Mouse (Mus musculus): ENCODE data around the gene Rad21l. TPM values are rescaled to one million over a fixed set of nuclear protein-coding genes. Genes with fewer than 3 reads are reported as not detected.
A peak's percentile ranks its signal among the peaks of the same experiment; 100 is the strongest.

Rad21l gene
- total and polyA plus RNA-seq, 2 experiments from 2014 or later, result 0.25 to 0.58 TPM

DNA sequence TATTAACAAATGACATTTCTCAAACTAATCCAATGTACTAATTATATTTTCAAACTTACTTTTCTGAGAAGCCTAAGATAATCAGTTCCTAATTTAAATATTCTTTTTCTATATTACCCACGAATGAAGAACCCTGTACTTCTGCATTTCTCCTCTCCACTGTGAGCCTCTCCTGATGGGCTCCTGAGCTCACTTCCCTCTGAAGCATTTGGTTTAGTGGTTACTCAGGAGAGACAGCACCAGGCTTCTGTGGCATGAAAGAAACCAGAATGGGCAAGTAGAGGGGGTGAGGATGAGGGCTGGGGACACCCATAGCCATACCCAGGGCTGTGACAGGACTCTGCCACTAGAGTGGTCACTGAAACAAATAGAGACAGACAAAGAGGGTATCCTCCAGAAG, 16.3 kb downstream of the Rad21l start:
- DNase-seq (ENCODE audit: low spot score) (no peak), ATAC-seq (no peak)
- H3K9ac ChIP-seq (replicated peaks; ENCODE audit: low read length), result no peak overlapping the region
- no peak overlapping the region for H3K4me3 ChIP-seq (ENCODE audit: low read length)
- H3K27ac ChIP-seq, result no peak overlapping the region
- H3K4me2 ChIP-seq (ENCODE audit: low read depth, low read length), result no peak overlapping the region
- 67% methylated on average over 1 of the region's 1 CpGs for WGBS
- TF ChIP-seq CTCF (IDR thresholded peaks at IDR 0.05; ENCODE audit: low read depth), result no peak
- H3K27me3 ChIP-seq (ENCODE audit: insufficient read depth, low read length), result no peaks in the 10 kb centered on the region
- H3K36me3 ChIP-seq (ENCODE audit: insufficient read depth, low read length), result no peaks in the 10 kb centered on the region
- H3K9me3 ChIP-seq (ENCODE audit: low read length), result no peaks in the 10 kb centered on the region
- H3K4me1 ChIP-seq (ENCODE audit: insufficient read depth, low read length), result no peaks in the 10 kb centered on the region

DNA sequence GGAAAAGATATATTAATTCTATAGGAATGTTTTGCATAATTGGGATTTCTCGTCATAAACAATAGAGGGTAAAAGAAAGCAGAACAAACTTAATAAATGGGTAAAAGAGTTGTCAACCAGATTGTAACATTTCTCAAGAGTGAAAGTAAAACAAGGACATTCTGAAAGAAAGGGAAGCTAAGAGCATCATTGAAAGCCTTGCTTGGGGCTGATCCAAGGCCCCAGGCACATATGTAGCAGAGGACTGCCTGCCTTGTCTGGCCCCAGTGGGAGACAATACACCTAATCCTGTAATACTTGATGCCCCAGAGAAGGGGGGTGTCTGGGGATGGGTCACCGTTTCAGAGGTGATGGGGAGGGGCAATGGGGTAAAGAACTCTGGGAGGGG, 32.3 kb downstream of the Rad21l start:
- H3K27me3 ChIP-seq (ENCODE audit: insufficient read depth, low read length), result no peaks in the 10 kb centered on the region
- no peak overlapping the region for H3K27ac ChIP-seq
- H3K4me2 ChIP-seq (ENCODE audit: low read depth, low read length), result no peak overlapping the region
- no peak for ATAC-seq
- H3K9me3 ChIP-seq (ENCODE audit: low read length), result no peaks in the 10 kb centered on the region
- H3K4me1 ChIP-seq (ENCODE audit: insufficient read depth, low read length), result peaks cover 4% of the 10 kb centered on the region; the same call in 1 of the 2 replicates
- no peaks in the 10 kb centered on the region for H3K36me3 ChIP-seq (ENCODE audit: insufficient read depth, low read length)
- WGBS, result 56% methylated on average over 2 of the region's 2 CpGs
- DNase-seq (ENCODE audit: low spot score), result no peak
- H3K9ac ChIP-seq (replicated peaks; ENCODE audit: low read length), result no peak overlapping the region
- no peak for TF ChIP-seq CTCF (IDR thresholded peaks at IDR 0.05; ENCODE audit: low read depth)
- no peak overlapping the region for H3K4me3 ChIP-seq (ENCODE audit: low read length)

DNA sequence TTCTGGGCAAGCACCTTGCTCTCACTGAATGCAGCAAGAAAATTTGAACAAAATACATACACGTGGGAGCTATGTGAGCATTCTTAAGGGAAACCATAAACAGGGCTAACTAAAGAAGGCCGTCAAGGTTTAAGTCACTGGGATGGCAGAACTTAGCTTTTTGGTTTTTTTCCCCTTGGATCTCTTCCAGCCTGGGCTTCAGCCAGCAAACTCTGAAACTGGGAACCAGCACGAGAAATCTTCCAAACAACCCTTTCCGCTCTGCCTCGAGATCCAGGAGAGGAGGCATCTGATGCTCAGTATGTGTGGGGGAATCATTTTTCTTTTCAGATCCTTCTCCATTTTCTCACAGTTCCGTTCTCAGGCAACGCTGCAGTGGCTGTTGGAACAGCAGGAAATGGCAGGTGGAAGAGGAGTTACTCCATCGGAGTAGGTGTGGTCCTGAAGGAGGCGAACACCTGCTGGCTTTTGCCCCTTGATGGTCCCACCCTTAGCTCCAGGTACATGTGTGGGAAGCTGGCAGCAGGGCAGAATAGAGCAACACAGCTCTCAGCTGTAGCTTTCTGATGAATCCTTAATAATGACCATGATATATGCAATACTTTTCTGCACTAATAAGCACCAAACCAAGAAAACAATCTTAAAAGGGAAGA, 32.8 kb downstream of the Rad21l start:
- Histone ChIP-seq H3K4me3 (ENCODE audit: low read length) (no peak overlapping the region), H3K27ac (peak overlapping the region; percentile 6; the same call in 1 of the 2 replicates), H3K4me1 (ENCODE audit: insufficient read depth, low read length) (peaks cover 4% of the 10 kb centered on the region; the same call in 1 of the 2 replicates), H3K27me3 (ENCODE audit: insufficient read depth, low read length) (no peaks in the 10 kb centered on the region), H3K9me3 (ENCODE audit: low read length) (no peaks in the 10 kb centered on the region), H3K9ac (replicated peaks; ENCODE audit: low read length) (no peak overlapping the region), H3K36me3 (ENCODE audit: insufficient read depth, low read length) (no peaks in the 10 kb centered on the region), H3K4me2 (ENCODE audit: low read depth, low read length) (peak overlapping the region; percentile 3; the same call in 1 of the 2 replicates)
- TF ChIP-seq CTCF (IDR thresholded peaks at IDR 0.05; ENCODE audit: low read depth), result no peak
- 50% methylated on average over 9 of the region's 9 CpGs for WGBS
- DNase-seq (ENCODE audit: low spot score) (peak; percentile 25), ATAC-seq (no peak)

DNA sequence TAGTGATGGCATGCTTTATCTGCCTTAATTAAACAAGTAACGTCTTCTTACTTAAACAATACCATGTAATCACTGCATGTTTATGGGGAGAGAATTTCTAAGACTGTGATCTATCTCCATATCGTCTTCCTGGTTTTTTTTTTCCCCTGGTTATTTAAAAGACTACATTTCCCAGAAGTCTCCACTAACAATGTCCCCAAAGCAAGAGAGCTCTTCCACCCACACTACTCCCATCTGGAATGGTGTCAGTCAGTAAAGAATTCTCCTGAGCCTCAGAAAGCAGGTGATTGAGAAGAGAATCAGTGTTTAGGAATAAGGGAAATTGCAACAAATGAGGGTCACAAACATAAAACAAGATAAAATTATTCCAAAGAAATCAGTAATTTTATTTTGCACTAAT, 33.4 kb downstream of the Rad21l start:
- 28% methylated on average over 2 of the region's 2 CpGs for WGBS
- Histone ChIP-seq H3K36me3 (ENCODE audit: insufficient read depth, low read length) (no peaks in the 10 kb centered on the region), H3K9ac (replicated peaks; ENCODE audit: low read length) (no peak overlapping the region), H3K4me2 (ENCODE audit: low read depth, low read length) (0 out of 2 replicates have a peak overlapping the region, but pooled peaks have one; percentile 5), H3K9me3 (ENCODE audit: low read length) (no peaks in the 10 kb centered on the region), H3K4me3 (ENCODE audit: low read length) (no peak overlapping the region), H3K4me1 (ENCODE audit: insufficient read depth, low read length) (peaks cover 4% of the 10 kb centered on the region; the same call in 1 of the 2 replicates), H3K27me3 (ENCODE audit: insufficient read depth, low read length) (no peaks in the 10 kb centered on the region), H3K27ac (no peak overlapping the region)
- no peak for ATAC-seq
- TF ChIP-seq CTCF (IDR thresholded peaks at IDR 0.05; ENCODE audit: low read depth), result no peak
- peak; percentile 42 for DNase-seq (ENCODE audit: low spot score)

DNA sequence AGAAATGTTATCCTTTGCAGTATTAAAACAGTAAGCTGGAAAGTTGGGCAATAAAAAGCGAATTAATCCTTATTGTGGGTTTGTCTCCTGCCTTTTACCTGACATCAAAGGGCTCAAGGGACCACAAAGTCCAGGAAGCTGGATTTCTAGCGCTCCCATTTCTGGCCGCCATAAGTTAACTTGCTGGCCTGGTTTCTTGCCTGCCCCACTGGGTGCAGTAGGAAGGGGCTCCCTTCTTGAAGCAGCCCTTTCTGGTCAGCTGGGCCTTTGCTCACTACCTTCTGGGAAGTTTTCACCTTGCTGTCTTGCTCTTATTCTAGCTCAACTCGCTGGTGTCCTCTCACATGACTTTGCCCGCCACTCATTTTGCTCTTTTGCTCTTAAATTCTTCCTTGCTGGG, 35.4 kb downstream of the Rad21l start:
- ATAC-seq (no peak), DNase-seq (ENCODE audit: low spot score) (no peak)
- no peak for TF ChIP-seq CTCF (IDR thresholded peaks at IDR 0.05; ENCODE audit: low read depth)
- no peaks in the 10 kb centered on the region for H3K27me3 ChIP-seq (ENCODE audit: insufficient read depth, low read length)
- H3K4me2 ChIP-seq (ENCODE audit: low read depth, low read length), result peak overlapping the region; percentile 75
- H3K36me3 ChIP-seq (ENCODE audit: insufficient read depth, low read length), result no peaks in the 10 kb centered on the region
- H3K4me3 ChIP-seq (ENCODE audit: low read length), result peak overlapping the region; percentile 76
- H3K27ac ChIP-seq, result no peak overlapping the region
- 54% methylated on average over 5 of the region's 5 CpGs for WGBS
- H3K4me1 ChIP-seq (ENCODE audit: insufficient read depth, low read length), result peaks cover 8% of the 10 kb centered on the region; the same call in 1 of the 2 replicates
- H3K9ac ChIP-seq (replicated peaks; ENCODE audit: low read length), result no peak overlapping the region
- H3K9me3 ChIP-seq (ENCODE audit: low read length), result no peaks in the 10 kb centered on the region

DNA sequence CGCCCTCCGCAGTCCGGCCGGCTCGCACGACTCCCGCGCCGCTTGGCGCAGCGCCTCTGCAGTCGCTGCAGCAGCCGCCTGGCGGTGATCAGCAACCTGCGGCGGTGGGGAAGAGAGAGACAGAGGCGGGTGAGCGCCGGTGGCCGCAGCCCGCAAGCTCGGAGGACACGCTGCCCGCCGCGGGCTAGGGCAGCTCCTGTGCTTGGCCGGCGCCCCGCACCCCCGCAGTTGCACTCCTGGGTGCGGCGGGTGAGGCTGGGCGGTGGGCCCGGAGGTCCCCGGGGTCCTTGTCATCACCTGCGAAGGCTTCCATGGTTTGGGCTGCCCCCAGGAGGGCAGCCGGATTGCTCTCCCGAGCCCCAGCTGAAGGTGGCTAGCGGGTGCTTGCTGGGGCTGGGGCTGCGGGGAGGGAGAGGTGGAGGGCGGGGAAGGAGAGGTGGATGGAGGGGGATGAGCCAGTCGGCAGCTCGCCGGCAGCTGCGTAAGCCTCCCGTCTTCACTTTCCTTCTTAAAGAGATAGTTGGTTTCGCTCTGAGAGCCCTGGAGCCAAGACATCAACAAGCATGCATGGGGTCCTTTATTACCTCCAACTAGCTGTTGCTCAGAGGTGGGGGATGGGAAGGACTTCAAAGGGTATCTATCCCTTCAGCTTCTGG, 36.0 kb downstream of the Rad21l start, which contains the start of gene Snph:
Gene Snph (minus strand): TSS at position 435 of the 656 bp plus-strand sequence.
- peak; percentile 88 for ATAC-seq
- peak; percentile 58 for TF ChIP-seq CTCF (IDR thresholded peaks at IDR 0.05; ENCODE audit: low read depth)
- H3K4me2 ChIP-seq (ENCODE audit: low read depth, low read length), result peak within 1 kb of the TSS; percentile 75
- no peaks in the 10 kb centered on the region for H3K9me3 ChIP-seq (ENCODE audit: low read length)
- peaks cover 8% of the 10 kb centered on the region; the same call in 1 of the 2 replicates for H3K4me1 ChIP-seq (ENCODE audit: insufficient read depth, low read length)
- peak within 1 kb of the TSS; percentile 88 for H3K27ac ChIP-seq
- peak; percentile 84 for DNase-seq (ENCODE audit: low spot score)
- peak within 1 kb of the TSS; percentile 76 for H3K4me3 ChIP-seq (ENCODE audit: low read length)
- H3K9ac ChIP-seq (replicated peaks; ENCODE audit: low read length), result peak within 1 kb of the TSS; percentile 83
- WGBS, result under 1% methylated on average over 46 of the region's 47 CpGs
- H3K27me3 ChIP-seq (ENCODE audit: insufficient read depth, low read length), result no peaks in the 10 kb centered on the region
- H3K36me3 ChIP-seq (ENCODE audit: insufficient read depth, low read length), result no peaks in the 10 kb centered on the region

All from hindbrain, postnatal 0 days (tissue).